ENCODE assay signal across 16 mouse cellular contexts in the genomic region with DNA sequence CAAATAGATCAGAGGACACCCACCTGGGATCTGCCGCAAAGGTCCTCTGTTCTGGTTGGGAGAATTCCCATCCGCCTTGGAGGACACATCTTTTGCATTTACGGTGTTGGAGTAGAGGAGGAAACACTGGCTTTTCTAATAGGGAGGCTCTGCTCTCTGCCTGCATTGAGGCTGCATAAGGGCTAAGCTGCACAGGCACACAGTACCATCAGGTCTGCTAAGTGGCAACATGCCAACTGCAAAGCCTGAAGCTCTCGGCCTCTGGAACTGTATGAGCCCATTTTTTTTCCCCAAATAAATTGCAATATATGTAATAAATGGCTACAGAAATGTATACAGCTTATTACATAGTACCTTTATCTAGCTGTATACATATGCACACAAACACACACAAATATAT. TPM values are rescaled to one million over a fixed set of nuclear protein-coding genes. Genes with fewer than 3 reads are reported as not detected.
DNase-seq lines count a peak whose midpoint lies in the region; ATAC-seq and TF ChIP-seq lines count a peak whose summit lies in the region.
"Had no signal": no experiment of that assay in that cellular context is flagged by ENCODE, and none has a peak within 500 bp of the region (broad histone marks: within the 10 kb centered on the region; RNA-seq: fewer than 3 reads in every experiment).

No protein-coding gene starts in this region.

- intact Hi-C loops in heart, adult 2 months (cut with DNase I) = no loop called here

- no peak for TF ChIP-seq POLR2A in heart, adult 2 months (IDR thresholded peaks at IDR 0.05; ENCODE audit: insufficient read depth, low read depth, low read length)

- TF ChIP-seq CTCF in heart, adult 2 months (IDR thresholded peaks at IDR 0.05) = no peak

- 0 out of 2 replicates have a peak overlapping the region, but pooled peaks have one; percentile 20 for H3K27ac ChIP-seq in heart, embryonic 13.5 days (replicated peaks)
- no peak overlapping the region for H3K27ac ChIP-seq in heart, adult 2 months
- H3K27ac ChIP-seq: embryonic facial prominence, embryonic 13.5 days; hindbrain, embryonic 13.5 days; layer of hippocampus, adult 2 months; neural tube, embryonic 15.5 days had no signal

- no peak overlapping the region for H3K4me3 ChIP-seq in heart, embryonic 13.5 days
- no peak overlapping the region for H3K4me3 ChIP-seq in heart, adult 2 months
- peak overlapping the region; percentile 85 for H3K4me3 ChIP-seq in megakaryocyte, embryonic 14.5 days (replicated peaks)
- H3K4me3 ChIP-seq: embryonic facial prominence, embryonic 13.5 days; hindbrain, embryonic 13.5 days; layer of hippocampus, adult 2 months; neural tube, embryonic 15.5 days had no signal

- H3K27me3 ChIP-seq in heart, embryonic 13.5 days (replicated peaks) = no peaks in the 10 kb centered on the region
- H3K27me3 ChIP-seq in heart, adult 2 months (ENCODE audit: control insufficient read depth, insufficient read depth, low read length) = no peaks in the 10 kb centered on the region
- H3K27me3 ChIP-seq in megakaryocyte, embryonic 14.5 days (replicated peaks) = no peaks in the 10 kb centered on the region
- H3K27me3 ChIP-seq: embryonic facial prominence, embryonic 13.5 days; hindbrain, embryonic 13.5 days; neural tube, embryonic 15.5 days had no signal

- DNase-seq in cerebellum, adult 11 months = no peak
- no peak for DNase-seq in heart, adult 2 months
- no peak for DNase-seq in spleen, postnatal 14 days (ENCODE audit: low spot score in 2 of 2)
- no peak for DNase-seq in kidney, adult 11 months
- DNase-seq: adrenal gland, postnatal 14 days; kidney, adult 8-10 months had no signal

- 60% methylated on average over 4 of the region's 4 CpGs for WGBS in heart, embryonic 13.5 days
- 78% methylated on average over 4 of the region's 4 CpGs for WGBS in heart, adult 2 months

- peak overlapping the region; percentile 29; the same call in 1 of the 2 replicates for H3K9ac ChIP-seq in heart, embryonic 13.5 days
- H3K9ac ChIP-seq in heart, adult 2 months (ENCODE audit: low read depth, low read length) = no peak overlapping the region; the same call in 1 of the 2 replicates
- H3K9ac ChIP-seq: embryonic facial prominence, embryonic 13.5 days; hindbrain, embryonic 13.5 days; neural tube, embryonic 15.5 days had no signal

- peaks cover 1% of the 10 kb centered on the region for H3K79me2 ChIP-seq in heart, adult 2 months (replicated peaks; ENCODE audit: control insufficient read depth, insufficient read depth, low read length)

- H3K36me3 ChIP-seq in heart, embryonic 13.5 days = no peaks in the 10 kb centered on the region
- H3K36me3 ChIP-seq in heart, adult 2 months (ENCODE audit: control insufficient read depth, insufficient read depth, low read length) = peaks cover 3% of the 10 kb centered on the region
- peaks cover 5% of the 10 kb centered on the region for H3K36me3 ChIP-seq in megakaryocyte, embryonic 14.5 days (replicated peaks; ENCODE audit: low read length)
- H3K36me3 ChIP-seq: embryonic facial prominence, embryonic 13.5 days; hindbrain, embryonic 13.5 days; neural tube, embryonic 15.5 days had no signal

- H3K4me1 ChIP-seq in heart, embryonic 13.5 days = peaks cover 62% of the 10 kb centered on the region
- peaks cover 7% of the 10 kb centered on the region for H3K4me1 ChIP-seq in heart, adult 2 months (ENCODE audit: control insufficient read depth, insufficient read depth, low read length)
- peaks cover 100% of the 10 kb centered on the region for H3K4me1 ChIP-seq in megakaryocyte, embryonic 14.5 days
- H3K4me1 ChIP-seq: neural tube, embryonic 15.5 days had no signal

- no peak overlapping the region for H3K4me2 ChIP-seq in heart, embryonic 13.5 days
- H3K4me2 ChIP-seq: embryonic facial prominence, embryonic 13.5 days; hindbrain, embryonic 13.5 days; neural tube, embryonic 15.5 days had no signal

- no peak for TF ChIP-seq EP300 in heart, adult 2 months (IDR thresholded peaks at IDR 0.05; ENCODE audit: insufficient read depth, low read depth, low read length)

- H3K9me3 ChIP-seq in heart, embryonic 13.5 days = no peaks in the 10 kb centered on the region
- H3K9me3 ChIP-seq in megakaryocyte, embryonic 14.5 days = no peaks in the 10 kb centered on the region
- H3K9me3 ChIP-seq: embryonic facial prominence, embryonic 13.5 days; G1E; hindbrain, embryonic 13.5 days; neural tube, embryonic 15.5 days had no signal

- peak; percentile 58; the same call in 1 of the 2 replicates for ATAC-seq in cerebellum, adult (ENCODE audit: insufficient number of reproducible peaks, low FRiP score, low TSS enrichment)
- ATAC-seq in heart, embryonic 13.5 days (ENCODE audit: extremely low read depth, insufficient number of reproducible peaks, low FRiP score, low TSS enrichment) = no peak
- no peak for ATAC-seq in megakaryocyte, adult 5-6 weeks (ENCODE audit: poor library complexity, severe bottlenecking)
- ATAC-seq: midbrain, embryonic 16.5 days had no signal

RNA-seq across cellular contexts. Expression of a gene that starts 7.9 kb away (rescaled TPM):
- 43.1 and 48.1 TPM in 2 replicates for polyA plus RNA-seq in heart, embryonic 13.5 days (2015; fragmentation: Nextera tagmentation; extraction: Ambion mirVana)
- 10 to 100 TPM; 27.3 to 27.4 TPM for total RNA-seq in heart, adult 2 months (2021)
- 3.4 and 6.0 TPM in 2 replicates for polyA plus RNA-seq in heart, adult 2 months (2012; rRNA removed)
- 5.6 and 13.5 TPM in 2 replicates for polyA plus RNA-seq in megakaryocyte, embryonic 14.5 days (2012; ENCODE audit: insufficient read depth, low replicate concordance)
- 11.6 and 16.4 TPM in 2 replicates for total RNA-seq in megakaryocyte, adult 5-6 weeks (2015)
- 27.0 and 34.0 TPM in 2 replicates for total RNA-seq in megakaryocyte, adult 5-6 weeks (2017)
